Mouse (Mus musculus) liver, embryonic 14.5 days (tissue): ENCODE measurements at regions not wholly inside any gene's neighbourhood (a gene's known extent, or its start where the extent isn't known, plus 50 kb on each side); places are given as distances from the start of the nearest gene placed in this dataset.

Source experiments
- ATAC-seq: fragments of 200-750 bp; cut with Nextera tagmentation; 2 replicates; pipeline ENCODE4 v1.8.0; 2017; ENCODE audit warnings: moderate number of reproducible peaks, mild to moderate bottlenecking, moderate library complexity; ENCODE audit not compliant: insufficient read depth
- DNase-seq, 3 experiments: peaks; one replicate each; pipeline ENCODE4 v3.0.0-alpha.2; 2012 to 2013; ENCODE audit warnings: low read depth in 3 of 3, low spot score in 3 of 3
- H3K27ac ChIP-seq: fragments of 300-500 bp; sonication (generic); 2 replicates; pipeline ENCODE4 v1.5.1; 2014; ENCODE audit warnings: moderate library complexity, mild to moderate bottlenecking, control low read depth, inconsistent platforms
- H3K27me3 ChIP-seq: fragments of 300-500 bp; sonication (generic); 2 replicates; pipeline ENCODE4 v1.6.1; 2014; ENCODE audit warnings: mild to moderate bottlenecking, low read length, moderate library complexity; ENCODE audit not compliant: control insufficient read depth, insufficient read depth
- H3K36me3 ChIP-seq: fragments of 300-500 bp; sonication (generic); replicated peaks from 2 replicates; pipeline ENCODE4 v1.6.1; 2014; ENCODE audit warnings: low read depth; ENCODE audit not compliant: control insufficient read depth, insufficient read depth
- H3K4me1 ChIP-seq, 2 experiments: fragments of 200-500 bp in 1 of 2; fragments of 300-500 bp in 1 of 2; sonication (generic) in 1 of 2; replicated peaks; 2 replicates each; pipeline ENCODE4 v1.6.1; 2012 to 2014; ENCODE audit warnings: antibody characterized with exemption in 1 of 2, inconsistent platforms in 1 of 2, low read length in 1 of 2; ENCODE audit not compliant: control insufficient read depth in 2 of 2, insufficient read depth in 2 of 2
- H3K4me2 ChIP-seq: fragments of 300-500 bp; sonication (generic); 2 replicates; pipeline ENCODE4 v1.6.1; 2014; ENCODE audit warnings: low read depth, mild to moderate bottlenecking, control low read depth, moderate library complexity
- H3K4me3 ChIP-seq, 2 experiments: fragments of 200-500 bp in 1 of 2; fragments of 300-500 bp in 1 of 2; sonication (generic) in 1 of 2; 2 replicates each; pipeline ENCODE4 v1.5.1; 2012 to 2014; ENCODE audit warnings: low read depth in 2 of 2, low read length in 2 of 2, mild to moderate bottlenecking in 2 of 2, control low read depth in 1 of 2, inconsistent platforms in 1 of 2, moderate library complexity in 1 of 2; ENCODE audit not compliant: insufficient read depth in 1 of 2
- H3K9ac ChIP-seq: fragments of 300-500 bp; sonication (generic); replicated peaks from 2 replicates; pipeline ENCODE4 v1.6.1; 2014; ENCODE audit warnings: mild to moderate bottlenecking, control low read depth, moderate library complexity
- H3K9me3 ChIP-seq: fragments of 300-500 bp; sonication (generic); 2 replicates; pipeline ENCODE4 v1.6.1; 2016; ENCODE audit warnings: low read length, mixed read lengths; ENCODE audit not compliant: control insufficient read depth
- CTCF ChIP-seq: IDR thresholded peaks from 2 replicates; pipeline ENCODE4 v1.5.1; 2016; ENCODE audit warnings: antibody characterized with exemption, low read depth, control low read depth
- EP300 ChIP-seq: IDR thresholded peaks from 2 replicates; pipeline ENCODE4 v1.6.1; 2016; ENCODE audit warnings: antibody characterized with exemption, low read depth
- WGBS: fragments of 180-500 bp; shearing (Covaris S2); extraction: QIAGEN DNeasy Blood & Tissue Kit; methylation state at CpG from one replicate; pipeline ENCODE4 v1.1.7; 2014; ENCODE audit not compliant: insufficient replicate concordance; 5-methylcytosine and 5-hydroxymethylcytosine counted together

DNA sequence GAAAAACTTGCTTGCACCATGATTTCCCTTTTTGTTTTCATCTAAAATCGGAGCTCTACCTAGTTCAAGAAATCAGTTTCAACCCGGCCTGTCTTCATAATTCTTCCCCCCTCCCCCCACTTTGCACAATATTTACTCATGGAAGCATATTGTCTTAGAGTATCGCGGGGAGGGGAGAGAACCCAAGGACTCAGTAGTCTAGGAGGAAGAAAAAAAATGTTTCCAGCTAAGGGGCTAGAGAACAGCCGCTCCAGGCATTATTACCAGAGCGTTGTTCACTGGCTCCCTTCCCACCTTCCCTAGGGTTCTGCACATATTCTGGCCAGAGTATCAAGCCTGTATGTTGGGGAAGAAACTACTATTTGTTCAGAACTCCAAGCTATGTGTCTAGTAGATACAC is 205.2 kb upstream of the Stk26 start:
- Histone ChIP-seq H3K27ac (no peak overlapping the region), H3K4me1 (no peaks in the 10 kb centered on the region), H3K36me3 (no peaks in the 10 kb centered on the region), H3K9me3 (no peaks in the 10 kb centered on the region), H3K9ac (peak overlapping the region; percentile 18; the same call in 1 of the 2 replicates), H3K4me3 (peak overlapping the region; percentile 53 to 57), H3K27me3 (no peaks in the 10 kb centered on the region), H3K4me2 (peak overlapping the region; percentile 66)
- no peak for DNase-seq
- no peak for ATAC-seq
- TF ChIP-seq EP300 (no peak), CTCF (no peak)
- 33% methylated on average over 6 of the region's 6 CpGs for WGBS

DNA sequence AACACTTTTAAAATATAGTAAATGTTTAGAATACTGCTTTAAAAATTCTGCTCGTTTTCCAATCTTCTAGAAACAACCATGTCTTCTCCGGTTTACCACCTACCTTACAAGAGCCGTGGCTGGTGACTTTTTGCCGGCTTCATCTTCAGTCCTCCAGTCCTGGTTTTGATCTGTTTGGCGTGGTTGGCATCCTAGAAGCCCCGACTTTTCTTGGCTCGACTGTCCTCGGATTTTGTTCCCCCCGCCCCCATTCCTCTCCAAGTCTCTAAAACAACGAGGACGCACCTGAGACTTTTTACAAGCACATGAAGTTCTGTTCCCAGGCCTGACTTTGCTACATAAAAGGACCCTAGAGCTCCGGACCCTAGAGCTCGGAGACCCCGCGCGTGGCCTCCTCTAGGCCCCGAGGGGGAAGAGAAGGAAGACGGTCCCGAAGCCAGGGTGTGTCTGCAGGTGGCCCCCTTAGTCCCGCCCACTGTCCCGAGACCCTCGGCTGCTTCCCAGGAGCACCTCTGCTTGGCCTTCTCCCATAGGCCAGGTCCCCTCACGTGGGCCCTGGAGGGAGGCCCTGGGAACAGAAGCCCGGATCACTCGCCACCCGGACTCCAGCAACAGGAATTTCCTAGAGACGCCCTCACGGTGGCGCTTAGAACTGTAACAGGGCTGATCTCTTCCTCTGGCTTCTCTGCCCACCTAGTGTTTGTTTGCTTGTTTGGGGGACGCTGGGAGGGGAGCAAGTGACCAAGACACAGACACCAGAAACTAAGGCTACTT is 205.8 kb upstream of the Stk26 start:
- peak; percentile 50 to 54 (median 50) for DNase-seq
- 9% methylated on average over 30 of the region's 30 CpGs for WGBS
- Histone ChIP-seq H3K27ac (no peak overlapping the region), H3K9ac (peak overlapping the region; percentile 42), H3K36me3 (no peaks in the 10 kb centered on the region), H3K4me2 (peak overlapping the region; percentile 66), H3K27me3 (no peaks in the 10 kb centered on the region), H3K4me3 (peak overlapping the region; percentile 53 to 57), H3K4me1 (no peaks in the 10 kb centered on the region), H3K9me3 (no peaks in the 10 kb centered on the region)
- ATAC-seq: peak; percentile 86
- TF ChIP-seq CTCF (peak; percentile 46), EP300 (no peak)

DNA sequence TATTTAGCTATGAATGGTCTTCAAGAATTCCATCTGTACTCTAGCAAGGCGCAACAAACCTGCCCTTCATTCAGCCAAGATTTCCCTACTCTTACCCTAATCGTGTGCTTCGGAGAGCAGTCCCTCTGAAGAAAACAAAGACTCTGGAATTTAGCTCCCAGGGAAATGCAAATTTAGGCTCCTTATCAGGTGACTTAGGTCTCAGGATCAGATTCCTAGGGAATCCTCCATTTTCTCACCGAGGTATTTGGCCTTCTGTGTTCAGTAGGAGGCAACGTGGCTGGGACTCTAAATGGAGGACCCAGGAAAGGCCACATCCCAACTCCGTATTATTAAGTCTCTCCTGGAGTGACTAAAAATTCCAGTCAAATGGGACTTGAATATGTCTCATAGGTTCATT is 204.2 kb upstream of the Olfr1324 start:
- H3K27me3 ChIP-seq: no peaks in the 10 kb centered on the region
- no peak for ATAC-seq
- TF ChIP-seq CTCF (no peak), EP300 (no peak)
- no peaks in the 10 kb centered on the region for H3K36me3 ChIP-seq
- no peak overlapping the region for H3K27ac ChIP-seq
- no peaks in the 10 kb centered on the region for H3K9me3 ChIP-seq
- H3K4me2 ChIP-seq: no peak overlapping the region
- no peak overlapping the region for H3K4me3 ChIP-seq
- WGBS: 54% methylated on average over 6 of the region's 6 CpGs
- no peak overlapping the region for H3K9ac ChIP-seq
- no peaks in the 10 kb centered on the region for H3K4me1 ChIP-seq
- DNase-seq: no peak

DNA sequence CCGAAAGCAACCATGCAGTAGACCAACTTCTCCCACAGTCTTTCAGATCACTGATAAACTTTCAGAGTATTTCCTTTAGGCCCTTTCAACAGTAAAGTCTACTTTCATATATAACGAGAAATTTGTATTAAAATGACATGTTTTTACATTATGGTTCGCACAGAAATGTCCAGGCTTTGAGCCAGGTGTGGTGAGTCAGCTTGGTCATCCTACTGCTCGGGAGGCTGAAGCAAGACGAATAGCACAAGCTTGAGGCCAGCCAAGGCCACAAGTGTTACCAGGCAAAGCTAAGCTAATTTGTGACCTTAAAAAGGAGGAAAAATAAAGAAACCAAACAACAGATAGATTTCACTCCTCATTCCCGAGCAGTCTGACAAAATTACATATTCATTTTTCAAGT is 197.0 kb upstream of the Olfr1324 start:
- 65% methylated on average over 6 of the region's 6 CpGs for WGBS
- Histone ChIP-seq H3K27ac (no peak overlapping the region), H3K4me1 (no peaks in the 10 kb centered on the region), H3K4me2 (no peak overlapping the region), H3K36me3 (no peaks in the 10 kb centered on the region), H3K9me3 (no peaks in the 10 kb centered on the region), H3K9ac (no peak overlapping the region), H3K4me3 (no peak overlapping the region), H3K27me3 (no peaks in the 10 kb centered on the region)
- DNase-seq (no peak), ATAC-seq (no peak)
- no peak for TF ChIP-seq CTCF
- no peak for TF ChIP-seq EP300

DNA sequence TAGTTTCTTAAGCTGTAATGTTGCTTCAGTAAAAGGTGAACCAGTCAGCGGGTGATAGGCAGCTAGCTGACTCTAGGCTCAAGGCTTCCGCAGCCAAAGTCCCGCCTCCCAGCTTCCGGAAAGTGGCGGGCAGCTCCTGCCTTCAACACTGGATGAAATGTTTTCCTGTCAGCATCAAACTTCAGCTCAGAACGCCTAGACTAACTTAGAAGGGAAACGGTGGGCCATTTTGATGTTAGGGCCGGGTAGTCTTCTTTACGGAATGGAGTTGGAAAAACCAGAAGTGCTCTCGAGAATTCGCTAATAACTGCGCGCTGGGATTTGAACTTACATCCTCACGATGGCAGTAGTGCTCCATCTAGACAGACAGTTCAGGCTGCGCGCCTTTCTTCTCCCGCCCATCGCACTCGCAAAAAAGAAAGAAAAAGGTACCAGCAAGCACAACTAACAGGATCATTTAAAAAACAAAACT is 194.7 kb upstream of the Olfr1324 start:
- no peak overlapping the region for H3K27ac ChIP-seq
- H3K36me3 ChIP-seq: no peaks in the 10 kb centered on the region
- no peak for TF ChIP-seq EP300
- peak; percentile 52 for TF ChIP-seq CTCF
- H3K4me3 ChIP-seq: peak overlapping the region; percentile 12 to 63; a peak in 3 of 4 replicates
- H3K4me2 ChIP-seq: peak overlapping the region; percentile 24; the same call in 1 of the 2 replicates
- ATAC-seq: peak; percentile 68; the same call in 1 of the 2 replicates
- 55% methylated on average over 19 of the region's 19 CpGs for WGBS
- no peaks in the 10 kb centered on the region for H3K27me3 ChIP-seq
- peak in 1 of 3 experiments; percentile 46 for DNase-seq
- no peaks in the 10 kb centered on the region for H3K9me3 ChIP-seq
- H3K4me1 ChIP-seq: no peaks in the 10 kb centered on the region
- H3K9ac ChIP-seq: no peak overlapping the region
